1 mouse cellular context compared by ENCODE assay signal in genomic region chr13:33964206-33965046, GRCm38 (mm10).
TF ChIP-seq lines count a peak whose summit lies in the region.

Nqo2 (plus strand) TSS chr13:33964687.

TF ChIP-seq in MEL, 35 proteins besides CTCF, POLR2A, EP300 and RAD21 (continued from another document):
- TF ChIP-seq ZC3H11A (IDR thresholded peaks at IDR 0.05; ENCODE audit: low read depth, low read length): no peak
- TF ChIP-seq ZMIZ1 (IDR thresholded peaks at IDR 0.05; ENCODE audit: low read depth, low read length): peak; percentile 50; the same call in 1 of the 2 replicates
- TF ChIP-seq MAFK (IDR thresholded peaks at IDR 0.05; ENCODE audit: borderline replicate concordance, low read depth, low read length): no peak
- peak; percentile 72 for TF ChIP-seq HCFC1 (IDR thresholded peaks at IDR 0.05; ENCODE audit: low read depth, low read length)
TF ChIP-seq in MEL: peak in this region for 12.
